Mouse (Mus musculus) forebrain, embryonic 15.5 days (tissue): Measurements from ENCODE around the gene Tenm4. TPM values are rescaled to one million over a fixed set of nuclear protein-coding genes. Genes with fewer than 3 reads are reported as not detected.

Source experiments
- ATAC-seq: fragments of 200-750 bp; cut with Nextera tagmentation; replicated peaks from 2 replicates; pipeline ENCODE4 v1.8.0; 2017; ENCODE audit warnings: mild to moderate bottlenecking, moderate TSS enrichment, moderate library complexity
- H3K27ac ChIP-seq: fragments of 300-500 bp; sonication (generic); replicated peaks from 2 replicates; pipeline ENCODE4 v1.5.1; 2015; ENCODE audit warnings: mild to moderate bottlenecking, inconsistent platforms
- H3K27me3 ChIP-seq: fragments of 300-500 bp; sonication (generic); 2 replicates; pipeline ENCODE4 v1.6.1; 2015; ENCODE audit warnings: inconsistent platforms
- H3K36me3 ChIP-seq: fragments of 300-500 bp; sonication (generic); 2 replicates; pipeline ENCODE4 v1.6.1; 2015; ENCODE audit warnings: mild to moderate bottlenecking, inconsistent platforms
- H3K4me1 ChIP-seq: fragments of 300-500 bp; sonication (generic); 2 replicates; pipeline ENCODE4 v1.6.1; 2015; ENCODE audit warnings: inconsistent platforms
- H3K4me2 ChIP-seq: fragments of 300-500 bp; sonication (generic); replicated peaks from 2 replicates; pipeline ENCODE4 v1.6.1; 2015; ENCODE audit warnings: mild to moderate bottlenecking, inconsistent platforms
- H3K4me3 ChIP-seq: fragments of 300-500 bp; sonication (generic); 2 replicates; pipeline ENCODE4 v1.5.1; 2015; ENCODE audit warnings: mild to moderate bottlenecking, inconsistent platforms
- H3K9ac ChIP-seq: fragments of 300-500 bp; sonication (generic); replicated peaks from 2 replicates; pipeline ENCODE4 v1.6.1; 2015; ENCODE audit warnings: mild to moderate bottlenecking, inconsistent platforms
- H3K9me3 ChIP-seq: fragments of 300-500 bp; sonication (generic); 2 replicates; pipeline ENCODE4 v1.6.1; 2016; ENCODE audit warnings: inconsistent platforms
- WGBS: fragments of 180-500 bp; shearing (Covaris S2); methylation state at CpG from one replicate; pipeline ENCODE4 v1.1.7; 2015; ENCODE audit warnings: mixed read lengths; 5-methylcytosine and 5-hydroxymethylcytosine counted together
- polyA plus RNA-seq: library from polyadenylated mRNA; unstranded; fragments of >200 nt; fragmentation: Nextera tagmentation; extraction: Ambion mirVana; gene quantifications from 2 replicates; pipeline ENCODE4 v1.2.1, GENCODE M21; 2015

The Tenm4 gene
- polyA plus RNA-seq, 1 experiment from 2014 or later = 103 TPM

- no peak overlapping the region for H3K4me2 ChIP-seq
- no peaks in the 10 kb centered on the region for H3K27me3 ChIP-seq
- H3K27ac ChIP-seq = no peak overlapping the region
- no peaks in the 10 kb centered on the region for H3K9me3 ChIP-seq
- peaks cover 27% of the 10 kb centered on the region for H3K4me1 ChIP-seq
- no peak overlapping the region for H3K9ac ChIP-seq
- H3K4me3 ChIP-seq = no peak overlapping the region
- ATAC-seq = no peak
- no peaks in the 10 kb centered on the region for H3K36me3 ChIP-seq
- 85% methylated on average over 1 of the region's 1 CpGs for WGBS
These were observed 51.5 kb downstream of the Tenm4 start for GRCm38 (mm10) chr7:96222569-96222968.

GRCm38 (mm10) chr7:96228562-96229268, 57.7 kb downstream of the Tenm4 start:
- no peaks in the 10 kb centered on the region for H3K36me3 ChIP-seq
- H3K9me3 ChIP-seq = no peaks in the 10 kb centered on the region
- no peak overlapping the region for H3K27ac ChIP-seq
- H3K4me3 ChIP-seq = no peak overlapping the region
- no peak overlapping the region for H3K4me2 ChIP-seq
- 79% methylated on average over 6 of the region's 6 CpGs for WGBS
- ATAC-seq = no peak
- H3K4me1 ChIP-seq = peaks cover 37% of the 10 kb centered on the region
- no peak overlapping the region for H3K9ac ChIP-seq
- H3K27me3 ChIP-seq = no peaks in the 10 kb centered on the region

GRCm38 (mm10) chr7:96230006-96230719, 59.1 kb downstream of the Tenm4 start:
- H3K27me3 ChIP-seq = no peaks in the 10 kb centered on the region
- H3K27ac ChIP-seq = peak overlapping the region; percentile 7; the same call in 1 of the 2 replicates
- ATAC-seq = no peak
- no peaks in the 10 kb centered on the region for H3K9me3 ChIP-seq
- WGBS = 59% methylated on average over 8 of the region's 8 CpGs
- H3K4me1 ChIP-seq = peaks cover 37% of the 10 kb centered on the region
- H3K36me3 ChIP-seq = no peaks in the 10 kb centered on the region
- H3K4me2 ChIP-seq = no peak overlapping the region
- H3K4me3 ChIP-seq = no peak overlapping the region
- no peak overlapping the region for H3K9ac ChIP-seq

- H3K9me3 ChIP-seq = no peaks in the 10 kb centered on the region
- no peak overlapping the region for H3K9ac ChIP-seq
- peaks cover 37% of the 10 kb centered on the region for H3K4me1 ChIP-seq
- no peak overlapping the region for H3K4me2 ChIP-seq
- peak; percentile 36 for ATAC-seq
- H3K27me3 ChIP-seq = no peaks in the 10 kb centered on the region
- H3K27ac ChIP-seq = 0 out of 2 replicates have a peak overlapping the region, but pooled peaks have one; percentile 11
- no peaks in the 10 kb centered on the region for H3K36me3 ChIP-seq
- H3K4me3 ChIP-seq = no peak overlapping the region
- WGBS = 47% methylated on average over 9 of the region's 9 CpGs
These were observed 59.7 kb downstream of the Tenm4 start for GRCm38 (mm10) chr7:96230720-96231241.

GRCm38 (mm10) chr7:96235847-96236246, 64.8 kb downstream of the Tenm4 start:
- no peak for ATAC-seq
- WGBS = 94% methylated on average over 6 of the region's 6 CpGs

GRCm38 (mm10) chr7:96240661-96241060, 69.6 kb downstream of the Tenm4 start:
- H3K36me3 ChIP-seq = 0 out of 2 replicates have a peak, but pooled peaks cover 3% of the 10 kb centered on the region
- H3K4me3 ChIP-seq = no peak overlapping the region
- H3K4me1 ChIP-seq = peaks cover 18% of the 10 kb centered on the region
- WGBS = 65% methylated on average over 2 of the region's 2 CpGs
- ATAC-seq = no peak
- no peak overlapping the region for H3K4me2 ChIP-seq
- no peaks in the 10 kb centered on the region for H3K27me3 ChIP-seq
- no peaks in the 10 kb centered on the region for H3K9me3 ChIP-seq
- H3K9ac ChIP-seq = no peak overlapping the region
- no peak overlapping the region for H3K27ac ChIP-seq

More at GRCm38 (mm10) chr7:96235847-96236246, 64.8 kb downstream of the Tenm4 start:
- H3K4me2 ChIP-seq = no peak overlapping the region
- H3K4me1 ChIP-seq = peaks cover 8% of the 10 kb centered on the region
- H3K27me3 ChIP-seq = no peaks in the 10 kb centered on the region
- no peak overlapping the region for H3K27ac ChIP-seq
- no peak overlapping the region for H3K4me3 ChIP-seq
- no peak overlapping the region for H3K9ac ChIP-seq
- H3K9me3 ChIP-seq = no peaks in the 10 kb centered on the region
- H3K36me3 ChIP-seq = no peaks in the 10 kb centered on the region

GRCm38 (mm10) chr7:96242328-96243185, 71.5 kb downstream of the Tenm4 start:
- peak overlapping the region; percentile 46; the same call in 1 of the 2 replicates for H3K27ac ChIP-seq
- H3K9me3 ChIP-seq = no peaks in the 10 kb centered on the region
- peaks cover 18% of the 10 kb centered on the region for H3K4me1 ChIP-seq
- ATAC-seq = peak; percentile 17; the same call in 1 of the 2 replicates
- no peak overlapping the region for H3K4me3 ChIP-seq
- WGBS = 42% methylated on average over 4 of the region's 4 CpGs
- no peak overlapping the region for H3K4me2 ChIP-seq
- H3K27me3 ChIP-seq = no peaks in the 10 kb centered on the region
- no peak overlapping the region for H3K9ac ChIP-seq
- H3K36me3 ChIP-seq = 0 out of 2 replicates have a peak, but pooled peaks cover 3% of the 10 kb centered on the region

GRCm38 (mm10) chr7:96244796-96245195, 73.8 kb downstream of the Tenm4 start:
- no peak overlapping the region for H3K27ac ChIP-seq
- 93% methylated on average over 1 of the region's 1 CpGs for WGBS
- H3K4me3 ChIP-seq = no peak overlapping the region
- H3K9ac ChIP-seq = no peak overlapping the region
- no peak for ATAC-seq
- H3K9me3 ChIP-seq = no peaks in the 10 kb centered on the region
- no peaks in the 10 kb centered on the region for H3K27me3 ChIP-seq
- no peak overlapping the region for H3K4me2 ChIP-seq
- peaks cover 8% of the 10 kb centered on the region for H3K36me3 ChIP-seq
- H3K4me1 ChIP-seq = peaks cover 18% of the 10 kb centered on the region

GRCm38 (mm10) chr7:96259630-96260029, 88.6 kb downstream of the Tenm4 start:
- H3K9ac ChIP-seq = no peak overlapping the region
- H3K27me3 ChIP-seq = no peaks in the 10 kb centered on the region
- no peak overlapping the region for H3K4me3 ChIP-seq
- ATAC-seq = no peak
- H3K4me2 ChIP-seq = no peak overlapping the region
- no peak overlapping the region for H3K27ac ChIP-seq
- H3K4me1 ChIP-seq = peaks cover 5% of the 10 kb centered on the region; the same call in 1 of the 2 replicates
- no peaks in the 10 kb centered on the region for H3K36me3 ChIP-seq
- WGBS = 86% methylated on average over 6 of the region's 6 CpGs
- no peaks in the 10 kb centered on the region for H3K9me3 ChIP-seq

GRCm38 (mm10) chr7:96262182-96262581, 91.1 kb downstream of the Tenm4 start:
- H3K9ac ChIP-seq = no peak overlapping the region
- no peaks in the 10 kb centered on the region for H3K9me3 ChIP-seq

GRCm38 (mm10) chr7:96265941-96266340, 94.9 kb downstream of the Tenm4 start:
- Histone ChIP-seq H3K4me1 (peaks cover 46% of the 10 kb centered on the region), H3K4me2 (no peak overlapping the region), H3K36me3 (no peaks in the 10 kb centered on the region), H3K27me3 (no peaks in the 10 kb centered on the region), H3K27ac (peak overlapping the region; percentile 64; the same call in 1 of the 2 replicates), H3K9me3 (no peaks in the 10 kb centered on the region), H3K9ac (no peak overlapping the region), H3K4me3 (no peak overlapping the region)
- WGBS = 47% methylated on average over 1 of the region's 1 CpGs
- no peak for ATAC-seq

More at GRCm38 (mm10) chr7:96262182-96262581, 91.1 kb downstream of the Tenm4 start:
- Histone ChIP-seq H3K27me3 (no peaks in the 10 kb centered on the region), H3K4me1 (peaks cover 19% of the 10 kb centered on the region), H3K4me2 (no peak overlapping the region), H3K4me3 (no peak overlapping the region), H3K36me3 (no peaks in the 10 kb centered on the region), H3K27ac (no peak overlapping the region)
- no peak for ATAC-seq
